Mouse (Mus musculus): ENCODE results near the gene Klf2. TPM values are rescaled to one million over a fixed set of nuclear protein-coding genes. Genes with fewer than 3 reads are reported as not detected.

Gene Klf2
- total and polyA plus RNA-seq, 3 experiments, result 0.12 to 1.4 TPM; not detected in 1

- Histone ChIP-seq H3K79me2 (replicated peaks; ENCODE audit: control insufficient read depth, extremely low read depth, insufficient read depth, poor library complexity, severe bottlenecking) (no peaks in the 10 kb centered on the region), H3K27ac (ENCODE audit: insufficient read depth, low read depth) (no peak overlapping the region), H3K4me3 (replicated peaks in 1 of 3; ENCODE audit: low read depth in 2 of 3, low read length in 2 of 3, poor library complexity in 1 of 3) (no peak overlapping the region), H3K4me2 (ENCODE audit: insufficient read depth, low read depth, poor library complexity, severe bottlenecking) (no peak overlapping the region), H3K36me3 (replicated peaks in 1 of 2; ENCODE audit: control insufficient read depth in 1 of 2, insufficient read depth in 1 of 2, low read length in 1 of 2) (peaks cover 0 to 2% of the 10 kb centered on the region in 2 experiments), H3K9ac (ENCODE audit: insufficient read depth, low read depth) (no peak overlapping the region), H3K27me3 (replicated peaks) (peaks cover 2% of the 10 kb centered on the region), H3K4me1 (ENCODE audit: control insufficient read depth in 1 of 2, insufficient read depth in 2 of 2) (peaks cover 12 to 48% of the 10 kb centered on the region in 2 experiments), H3K9me3 (replicated peaks; ENCODE audit: low read length) (peaks cover 12% of the 10 kb centered on the region)
- TF ChIP-seq USF2 (conservative IDR thresholded peaks at IDR 0.05; ENCODE audit: low read depth, low read length), result no peak
- no peak for TF ChIP-seq RCOR1 (conservative IDR thresholded peaks at IDR 0.05; ENCODE audit: low read depth, low read length)
- no peak for TF ChIP-seq ETS1 (conservative IDR thresholded peaks at IDR 0.05; ENCODE audit: low read depth, low read length)
- no peak for TF ChIP-seq JUND (conservative IDR thresholded peaks at IDR 0.05; ENCODE audit: low read depth, low read length)
- no peak for TF ChIP-seq KAT2A (IDR thresholded peaks at IDR 0.05; ENCODE audit: insufficient replicate concordance, low read length)
- no peak for TF ChIP-seq HCFC1 (IDR thresholded peaks at IDR 0.05; ENCODE audit: low read depth, low read length)
- no peak for TF ChIP-seq E2F4 (IDR thresholded peaks at IDR 0.05; ENCODE audit: insufficient replicate concordance, low read depth, low read length)
- dilution Hi-C loops (cut with MboI; ENCODE audit: extremely low pct_ligation_motif_present, extremely low pct_unique_long_range_greater_than_20kb, low sequenced_read_pairs), result no loop called here
- DNase-seq (ENCODE audit: extremely low read depth), result no peak
- in situ Hi-C loops (cut with MboI; ENCODE audit: low pct_ligation_motif_present, low pct_unique_long_range_greater_than_20kb, low sequenced_read_pairs), result no loop called here
Measured at GRCm38 (mm10) chr8:72324708-72325107, 5.9 kb downstream of the Klf2 start.

- no peak overlapping the region for H3K4me3 ChIP-seq (replicated peaks in 1 of 3; ENCODE audit: low read depth in 2 of 3, low read length in 2 of 3, poor library complexity in 1 of 3)
- H3K27ac ChIP-seq (ENCODE audit: insufficient read depth, low read depth), result no peak overlapping the region
- peaks cover 2% of the 10 kb centered on the region for H3K27me3 ChIP-seq (replicated peaks)
- no peak for DNase-seq (ENCODE audit: extremely low read depth)
- no peaks in the 10 kb centered on the region for H3K36me3 ChIP-seq (replicated peaks in 1 of 2; ENCODE audit: control insufficient read depth in 1 of 2, insufficient read depth in 1 of 2, low read length in 1 of 2)
- no peak overlapping the region for H3K4me2 ChIP-seq (ENCODE audit: insufficient read depth, low read depth, poor library complexity, severe bottlenecking)
- peaks cover 18 to 34% of the 10 kb centered on the region in 2 experiments for H3K4me1 ChIP-seq (ENCODE audit: control insufficient read depth in 1 of 2, insufficient read depth in 2 of 2)
- H3K9me3 ChIP-seq (replicated peaks; ENCODE audit: low read length), result no peaks in the 10 kb centered on the region
- dilution Hi-C loops (cut with MboI; ENCODE audit: extremely low pct_ligation_motif_present, extremely low pct_unique_long_range_greater_than_20kb, low sequenced_read_pairs), result no loop called here
- TF ChIP-seq CHD2 (IDR thresholded peaks at IDR 0.05; ENCODE audit: low read length), result no peak
- no peak for TF ChIP-seq ZMIZ1 (IDR thresholded peaks at IDR 0.05; ENCODE audit: low read depth, low read length)
- TF ChIP-seq TBP (conservative IDR thresholded peaks at IDR 0.05; ENCODE audit: low read depth, low read length), result no peak
- TF ChIP-seq RAD21 (IDR thresholded peaks at IDR 0.05; ENCODE audit: low read depth, low read length), result no peak
- no peak for TF ChIP-seq UBTF (IDR thresholded peaks at IDR 0.05; ENCODE audit: low read depth, low read length)
- no peak for TF ChIP-seq CHD1 (IDR thresholded peaks at IDR 0.05; ENCODE audit: low read depth, low read length)
- TF ChIP-seq ETS1 (conservative IDR thresholded peaks at IDR 0.05; ENCODE audit: low read depth, low read length), result no peak
- no peak for TF ChIP-seq MEF2A (IDR thresholded peaks at IDR 0.05; ENCODE audit: borderline replicate concordance, low read depth, low read length)
- no peak for TF ChIP-seq POLR2A (IDR thresholded peaks at IDR 0.05; ENCODE audit: low read depth, low read length)
- no peak for TF ChIP-seq MAFK (IDR thresholded peaks at IDR 0.05; ENCODE audit: insufficient replicate concordance, low read length)
- no peak for TF ChIP-seq POLR2AphosphoS2 (IDR thresholded peaks at IDR 0.05; ENCODE audit: low read depth, low read length)
- no peak for TF ChIP-seq ELF1 (IDR thresholded peaks at IDR 0.05; ENCODE audit: low read depth, low read length)
- no peak for TF ChIP-seq BHLHE40 (IDR thresholded peaks at IDR 0.05; ENCODE audit: low read depth, low read length)
- TF ChIP-seq SIN3A (IDR thresholded peaks at IDR 0.05; ENCODE audit: low read length), result no peak
- TF ChIP-seq TCF12 (IDR thresholded peaks at IDR 0.05; ENCODE audit: low read depth, low read length), result no peak
- TF ChIP-seq MAZ (IDR thresholded peaks at IDR 0.05; ENCODE audit: low read depth, low read length), result no peak
- no peak for TF ChIP-seq RCOR1 (conservative IDR thresholded peaks at IDR 0.05; ENCODE audit: low read depth, low read length)
- no peak for TF ChIP-seq NELFE (IDR thresholded peaks at IDR 0.05; ENCODE audit: low read depth, low read length)
- no peak for TF ChIP-seq ZNF384 (IDR thresholded peaks at IDR 0.05; ENCODE audit: low read depth, low read length)
- TF ChIP-seq ZKSCAN1 (IDR thresholded peaks at IDR 0.05; ENCODE audit: borderline replicate concordance, low read depth, low read length), result no peak
- H3K9ac ChIP-seq (ENCODE audit: insufficient read depth, low read depth), result no peak overlapping the region
- H3K79me2 ChIP-seq (replicated peaks; ENCODE audit: control insufficient read depth, extremely low read depth, insufficient read depth, poor library complexity, severe bottlenecking), result no peaks in the 10 kb centered on the region
- in situ Hi-C loops (cut with MboI; ENCODE audit: low pct_ligation_motif_present, low pct_unique_long_range_greater_than_20kb, low sequenced_read_pairs), result no loop called here
Measured at GRCm38 (mm10) chr8:72329116-72329515, 10.3 kb downstream of the Klf2 start.

All from CH12.LX (cell line).